Mouse (Mus musculus) cerebellum, adult 2 months (tissue): ENCODE results near the gene Mdm2.

Experiments used
- CTCF ChIP-seq: fragments of 200-500 bp; IDR thresholded peaks from 2 replicates; pipeline ENCODE4 v1.5.1; 2011; ENCODE audit warnings: low read depth, mild to moderate bottlenecking, control low read depth, low read length, moderate library complexity, borderline replicate concordance; ENCODE audit not compliant: insufficient read depth
- POLR2A ChIP-seq: fragments of 200-500 bp; IDR thresholded peaks from 2 replicates; pipeline ENCODE4 v1.6.1; 2011; ENCODE audit warnings: low read length, control low read depth, borderline replicate concordance; ENCODE audit not compliant: insufficient read depth

GRCm38 (mm10) chr10:117696021-117696826 is 14.3 kb downstream of the Mdm2 start:
- TF ChIP-seq POLR2A (no peak), CTCF (no peak)
